Mouse (Mus musculus): ENCODE measurements at regions not wholly inside any gene's neighbourhood (a gene's known extent, or its start where the extent isn't known, plus 50 kb on each side); places are given as distances from the start of the nearest gene placed in this dataset.

DNA sequence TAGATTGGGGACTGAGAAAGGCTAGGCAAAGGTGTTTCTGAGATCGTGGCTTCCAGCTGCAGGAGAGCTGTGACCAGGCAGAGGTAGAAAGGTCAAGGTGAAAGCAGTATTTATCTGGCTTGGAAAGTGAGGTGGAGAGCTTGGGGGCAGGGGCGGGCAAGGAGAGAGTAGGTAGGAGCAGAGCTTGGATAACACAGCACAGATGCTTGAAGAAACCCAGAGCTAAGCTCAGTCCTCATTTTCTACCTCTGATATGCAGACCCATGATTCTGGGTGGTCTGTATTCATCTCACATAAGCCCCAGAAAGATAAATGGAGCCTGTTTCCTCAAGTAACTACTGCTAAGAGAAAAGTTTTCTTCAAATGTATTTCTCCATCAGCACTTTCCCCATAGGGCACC is 375.3 kb downstream of the Mllt3 start:
- 0 out of 2 replicates have a peak, but pooled peaks cover 3% of the 10 kb centered on the region for H3K4me1 ChIP-seq (ENCODE audit: control insufficient read depth, insufficient read depth, low read length)
- WGBS = 46% methylated on average over 2 of the region's 2 CpGs
- H3K4me2 ChIP-seq (ENCODE audit: low read depth) = no peak overlapping the region
- no peak overlapping the region for H3K4me3 ChIP-seq (ENCODE audit: low read depth, low read length)
- no peak for ATAC-seq (ENCODE audit: insufficient read depth, low FRiP score, low TSS enrichment)
- H3K27ac ChIP-seq (ENCODE audit: low read depth, low read length) = no peak overlapping the region
- H3K36me3 ChIP-seq (ENCODE audit: control insufficient read depth, insufficient read depth, low read length) = no peaks in the 10 kb centered on the region
- no peak overlapping the region for H3K9ac ChIP-seq (ENCODE audit: low read length)
- H3K9me3 ChIP-seq (ENCODE audit: control insufficient read depth, low read length) = no peaks in the 10 kb centered on the region
- no peaks in the 10 kb centered on the region for H3K27me3 ChIP-seq (ENCODE audit: control insufficient read depth, insufficient read depth, low read length)
- no peak for DNase-seq (ENCODE audit: low spot score)

DNA sequence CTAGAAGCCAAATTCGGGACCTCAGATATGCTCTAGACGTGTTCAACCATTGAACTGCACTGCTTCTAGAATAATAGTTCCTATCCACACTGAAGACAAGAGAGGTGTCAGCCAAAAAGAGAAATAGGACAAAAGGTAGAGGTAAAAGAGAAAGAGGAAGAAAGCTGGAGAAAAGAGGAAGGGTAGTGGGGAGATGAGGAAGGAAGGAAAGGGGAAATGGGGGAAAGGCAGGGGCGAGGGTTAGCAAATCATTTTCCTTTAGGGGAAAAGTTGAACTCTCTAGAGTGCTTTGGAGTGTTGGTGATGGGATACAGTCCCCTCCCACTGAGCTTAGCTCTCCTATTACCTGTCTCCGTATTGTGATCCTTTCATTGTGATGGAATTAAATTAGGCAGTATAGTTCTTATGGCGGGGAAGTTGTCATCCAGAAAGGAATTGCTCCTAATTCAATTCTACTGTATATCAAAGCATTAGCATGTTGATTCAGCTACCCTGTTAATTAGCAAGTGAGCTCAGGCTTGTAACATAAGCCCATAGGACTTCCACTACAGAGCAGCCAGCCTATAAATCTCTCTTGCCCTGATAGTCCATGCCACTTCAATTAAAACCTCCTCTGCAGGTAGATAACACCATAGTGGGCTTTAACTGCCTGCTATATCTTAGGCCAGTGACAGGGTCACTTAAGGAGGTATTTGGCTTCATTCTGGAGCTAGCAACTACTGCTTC is 379.6 kb downstream of the Mllt3 start:
- Histone ChIP-seq H3K27me3 (ENCODE audit: control insufficient read depth, insufficient read depth, low read length) (no peaks in the 10 kb centered on the region), H3K4me3 (ENCODE audit: low read depth, low read length) (no peak overlapping the region), H3K9me3 (ENCODE audit: control insufficient read depth, low read length) (no peaks in the 10 kb centered on the region), H3K4me1 (ENCODE audit: control insufficient read depth, insufficient read depth, low read length) (peaks cover 11% of the 10 kb centered on the region), H3K27ac (ENCODE audit: low read depth, low read length) (no peak overlapping the region), H3K4me2 (ENCODE audit: low read depth) (no peak overlapping the region), H3K9ac (ENCODE audit: low read length) (no peak overlapping the region), H3K36me3 (ENCODE audit: control insufficient read depth, insufficient read depth, low read length) (no peaks in the 10 kb centered on the region)
- 66% methylated on average over 5 of the region's 5 CpGs for WGBS
- DNase-seq (ENCODE audit: low spot score) (no peak), ATAC-seq (ENCODE audit: insufficient read depth, low FRiP score, low TSS enrichment) (no peak)

DNA sequence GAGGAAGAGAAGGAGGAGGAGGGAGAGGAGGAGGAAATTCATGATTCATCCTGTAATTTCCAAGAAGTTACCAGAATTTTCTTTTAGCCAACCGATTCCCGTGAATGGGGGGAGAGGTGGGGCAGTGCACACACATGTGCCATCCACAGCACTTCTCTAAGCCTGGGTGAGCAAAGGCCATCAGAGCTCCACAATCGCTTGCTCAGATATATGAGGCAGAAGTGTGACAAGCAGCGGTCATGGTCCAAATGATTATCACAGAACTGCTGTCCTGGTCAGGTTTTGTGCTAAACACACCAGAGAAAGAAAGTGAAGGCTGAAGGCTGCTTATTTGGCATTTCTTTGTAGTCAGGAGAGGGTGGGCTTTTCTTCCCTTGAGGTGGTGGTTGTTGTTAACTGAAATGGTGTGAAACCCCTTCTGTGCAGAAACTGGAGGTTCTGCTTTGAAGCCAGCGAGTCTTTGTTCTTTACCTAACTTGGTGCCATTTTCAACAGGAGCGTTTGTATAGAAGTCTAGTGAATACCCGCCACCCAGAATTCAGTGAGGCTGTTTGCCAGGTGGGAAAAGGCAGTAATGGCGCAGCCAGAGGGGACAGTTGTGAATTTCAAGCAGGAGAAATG is 380.7 kb downstream of the Mllt3 start:
- Histone ChIP-seq H3K9me3 (ENCODE audit: control insufficient read depth, low read length) (no peaks in the 10 kb centered on the region), H3K27ac (ENCODE audit: low read depth, low read length) (no peak overlapping the region), H3K4me3 (ENCODE audit: low read depth, low read length) (no peak overlapping the region), H3K9ac (ENCODE audit: low read length) (no peak overlapping the region), H3K36me3 (ENCODE audit: control insufficient read depth, insufficient read depth, low read length) (no peaks in the 10 kb centered on the region), H3K27me3 (ENCODE audit: control insufficient read depth, insufficient read depth, low read length) (no peaks in the 10 kb centered on the region), H3K4me2 (ENCODE audit: low read depth) (no peak overlapping the region), H3K4me1 (ENCODE audit: control insufficient read depth, insufficient read depth, low read length) (peaks cover 15% of the 10 kb centered on the region)
- ATAC-seq (ENCODE audit: insufficient read depth, low FRiP score, low TSS enrichment) = no peak
- DNase-seq (ENCODE audit: low spot score) = no peak
- WGBS = 40% methylated on average over 8 of the region's 8 CpGs

DNA sequence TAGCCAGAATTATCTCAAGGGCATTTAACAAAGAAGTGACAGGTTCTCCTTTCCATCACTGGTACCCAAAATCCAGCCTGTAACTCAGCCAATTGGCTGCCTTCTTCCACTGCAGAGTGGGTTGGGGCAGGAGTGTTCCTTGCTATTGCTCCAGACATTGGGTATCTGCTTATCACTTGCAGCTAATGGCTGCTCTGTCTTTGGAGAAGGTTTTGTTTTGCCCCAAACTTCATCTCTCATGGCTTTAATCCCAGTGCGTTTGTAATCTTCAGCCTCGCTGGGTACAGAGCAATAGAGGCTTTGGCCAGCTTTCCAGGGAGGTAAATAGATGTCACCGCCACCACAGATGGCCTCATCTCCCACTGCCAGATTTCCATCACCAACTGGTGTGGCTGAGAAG is 381.9 kb downstream of the Mllt3 start:
- Histone ChIP-seq H3K9me3 (ENCODE audit: control insufficient read depth, low read length) (no peaks in the 10 kb centered on the region), H3K4me3 (ENCODE audit: low read depth, low read length) (no peak overlapping the region), H3K4me2 (ENCODE audit: low read depth) (no peak overlapping the region), H3K27ac (ENCODE audit: low read depth, low read length) (no peak overlapping the region), H3K27me3 (ENCODE audit: control insufficient read depth, insufficient read depth, low read length) (no peaks in the 10 kb centered on the region), H3K36me3 (ENCODE audit: control insufficient read depth, insufficient read depth, low read length) (no peaks in the 10 kb centered on the region), H3K9ac (ENCODE audit: low read length) (no peak overlapping the region), H3K4me1 (ENCODE audit: control insufficient read depth, insufficient read depth, low read length) (peaks cover 15% of the 10 kb centered on the region)
- ATAC-seq (ENCODE audit: insufficient read depth, low FRiP score, low TSS enrichment) (no peak), DNase-seq (ENCODE audit: low spot score) (no peak)
- 53% methylated on average over 3 of the region's 3 CpGs for WGBS

DNA sequence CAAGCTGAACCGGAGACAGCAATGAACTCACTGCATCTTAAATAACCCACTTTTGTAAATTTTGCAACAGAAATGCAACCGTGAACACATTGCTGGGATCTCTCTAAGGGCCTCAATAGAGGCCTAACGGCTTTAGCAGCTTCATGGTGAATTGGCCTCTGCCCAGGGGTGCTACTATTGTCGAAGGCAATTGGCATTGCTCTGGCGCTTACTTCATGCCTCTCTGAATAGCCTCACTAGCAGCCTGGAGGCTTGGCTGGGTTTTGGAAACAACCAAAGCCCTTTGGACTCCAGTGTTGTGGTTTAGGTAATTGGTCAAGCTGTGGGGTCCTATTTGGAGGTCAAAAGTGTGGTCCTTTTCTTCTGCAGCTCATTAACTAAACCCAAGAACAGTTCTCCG is 382.3 kb downstream of the Mllt3 start:
- H3K9ac ChIP-seq (ENCODE audit: low read length) = no peak overlapping the region
- H3K36me3 ChIP-seq (ENCODE audit: control insufficient read depth, insufficient read depth, low read length) = no peaks in the 10 kb centered on the region
- DNase-seq (ENCODE audit: low spot score) (peak; percentile 31), ATAC-seq (ENCODE audit: insufficient read depth, low FRiP score, low TSS enrichment) (peak; percentile 39; the same call in 1 of the 2 replicates)
- WGBS = 19% methylated on average over 6 of the region's 6 CpGs
- H3K27me3 ChIP-seq (ENCODE audit: control insufficient read depth, insufficient read depth, low read length) = no peaks in the 10 kb centered on the region
- no peak overlapping the region for H3K4me3 ChIP-seq (ENCODE audit: low read depth, low read length)
- no peaks in the 10 kb centered on the region for H3K9me3 ChIP-seq (ENCODE audit: control insufficient read depth, low read length)
- H3K4me2 ChIP-seq (ENCODE audit: low read depth) = no peak overlapping the region
- no peak overlapping the region for H3K27ac ChIP-seq (ENCODE audit: low read depth, low read length)
- peaks cover 15% of the 10 kb centered on the region for H3K4me1 ChIP-seq (ENCODE audit: control insufficient read depth, insufficient read depth, low read length)

DNA sequence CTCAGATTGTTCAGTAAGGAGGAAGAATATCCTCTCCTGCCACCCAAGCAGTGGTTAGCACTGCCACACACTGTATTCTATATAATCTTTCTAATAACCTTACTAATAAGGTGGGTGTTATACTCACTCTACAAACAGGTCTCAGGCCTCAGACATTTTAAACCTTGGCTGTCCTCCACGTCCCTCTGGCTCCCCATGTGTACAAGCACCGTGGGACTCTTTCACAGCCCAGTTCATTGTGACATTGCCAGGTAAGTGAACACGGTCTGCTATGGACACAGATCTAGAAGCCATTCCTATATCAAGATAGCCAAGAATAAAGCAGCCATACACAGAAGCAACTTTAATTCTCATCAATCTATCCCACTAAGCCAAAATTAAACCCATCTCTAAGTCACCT is 382.8 kb downstream of the Mllt3 start:
- H3K9me3 ChIP-seq (ENCODE audit: control insufficient read depth, low read length) = no peaks in the 10 kb centered on the region
- H3K9ac ChIP-seq (ENCODE audit: low read length) = no peak overlapping the region
- ATAC-seq (ENCODE audit: insufficient read depth, low FRiP score, low TSS enrichment) (no peak), DNase-seq (ENCODE audit: low spot score) (no peak)
- H3K36me3 ChIP-seq (ENCODE audit: control insufficient read depth, insufficient read depth, low read length) = no peaks in the 10 kb centered on the region
- H3K27me3 ChIP-seq (ENCODE audit: control insufficient read depth, insufficient read depth, low read length) = no peaks in the 10 kb centered on the region
- H3K4me3 ChIP-seq (ENCODE audit: low read depth, low read length) = no peak overlapping the region
- no peak overlapping the region for H3K27ac ChIP-seq (ENCODE audit: low read depth, low read length)
- peaks cover 15% of the 10 kb centered on the region for H3K4me1 ChIP-seq (ENCODE audit: control insufficient read depth, insufficient read depth, low read length)
- H3K4me2 ChIP-seq (ENCODE audit: low read depth) = no peak overlapping the region
- 51% methylated on average over 3 of the region's 3 CpGs for WGBS

DNA sequence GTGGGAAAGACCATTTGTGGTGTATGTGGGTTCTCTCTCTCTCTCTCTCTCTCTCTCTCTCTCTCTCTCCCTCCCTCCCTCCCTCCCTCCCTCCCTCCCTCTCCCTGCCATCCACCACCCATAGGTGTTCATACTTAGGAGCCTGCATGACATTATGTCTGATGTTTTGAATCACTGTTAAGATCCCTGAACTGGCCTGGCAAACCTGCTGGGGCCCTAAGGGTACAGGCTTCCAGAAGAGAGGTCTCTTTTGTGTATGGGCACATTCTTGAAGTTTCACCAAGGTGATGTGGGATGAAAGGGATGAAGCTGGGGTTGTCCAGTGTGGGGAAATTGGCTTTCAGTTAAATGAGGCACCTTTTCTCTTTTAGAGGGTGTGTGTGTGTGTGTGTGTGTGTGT is 384.2 kb downstream of the Mllt3 start:
- peaks cover 15% of the 10 kb centered on the region for H3K4me1 ChIP-seq (ENCODE audit: control insufficient read depth, insufficient read depth, low read length)
- no peak for DNase-seq (ENCODE audit: low spot score)
- no peaks in the 10 kb centered on the region for H3K9me3 ChIP-seq (ENCODE audit: control insufficient read depth, low read length)
- no peak overlapping the region for H3K4me3 ChIP-seq (ENCODE audit: low read depth, low read length)
- peak overlapping the region; percentile 58; the same call in 1 of the 2 replicates for H3K27ac ChIP-seq (ENCODE audit: low read depth, low read length)
- H3K36me3 ChIP-seq (ENCODE audit: control insufficient read depth, insufficient read depth, low read length) = no peaks in the 10 kb centered on the region
- H3K4me2 ChIP-seq (ENCODE audit: low read depth) = no peak overlapping the region; the same call in 1 of the 2 replicates
- H3K9ac ChIP-seq (ENCODE audit: low read length) = no peak overlapping the region
- ATAC-seq (ENCODE audit: insufficient read depth, low FRiP score, low TSS enrichment) = peak; percentile 42; the same call in 1 of the 2 replicates
- H3K27me3 ChIP-seq (ENCODE audit: control insufficient read depth, insufficient read depth, low read length) = no peaks in the 10 kb centered on the region

DNA sequence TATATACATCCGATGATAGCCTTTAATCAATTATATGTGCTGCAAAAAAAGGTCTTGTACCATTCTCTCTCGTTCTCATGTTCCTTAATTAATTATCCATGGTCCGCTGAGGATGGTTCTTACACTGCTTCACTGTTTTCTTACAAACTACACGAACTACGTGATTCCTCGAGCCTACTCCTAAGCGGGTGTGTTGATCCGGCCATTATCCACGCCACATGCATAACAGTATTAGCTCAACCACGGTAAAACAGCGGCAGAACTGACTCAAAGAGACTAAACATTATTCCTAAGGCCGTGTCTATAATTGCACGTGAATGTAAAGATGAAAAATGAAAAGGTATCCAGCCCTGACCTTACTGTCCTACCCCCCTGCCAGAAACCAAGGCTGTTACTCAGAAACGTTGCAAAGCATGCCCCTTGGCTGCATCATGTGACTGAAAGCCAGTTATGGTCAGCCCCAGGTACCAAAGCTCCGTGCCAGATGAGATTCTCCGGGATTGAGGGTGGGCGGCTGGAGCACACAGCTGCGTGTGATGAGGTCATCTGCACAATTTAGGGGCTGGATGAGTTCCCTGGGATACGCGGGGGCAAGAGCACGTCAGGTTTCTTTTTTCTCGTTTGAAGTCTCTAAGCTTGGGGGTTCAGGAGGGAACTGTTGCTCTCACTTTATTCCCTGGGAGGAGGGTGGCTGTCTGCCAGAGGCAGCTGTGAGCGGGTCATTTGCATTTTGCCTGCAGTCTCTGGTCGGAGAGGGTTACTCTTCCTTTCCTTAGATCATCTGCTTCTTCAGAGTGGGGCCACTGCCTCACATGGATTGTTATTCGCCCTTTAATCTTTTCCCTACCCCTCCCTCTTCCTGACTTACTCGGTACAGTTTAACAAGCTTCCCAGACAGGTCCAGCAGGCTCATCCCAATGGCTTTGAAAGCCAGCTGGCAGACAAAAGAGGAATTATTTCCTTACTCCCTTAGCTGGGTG is 384.9 kb downstream of the Mllt3 start:
- Histone ChIP-seq H3K27ac (ENCODE audit: low read depth, low read length) (peak overlapping the region; percentile 58; the same call in 1 of the 2 replicates), H3K9me3 (ENCODE audit: control insufficient read depth, low read length) (no peaks in the 10 kb centered on the region), H3K4me2 (ENCODE audit: low read depth) (peak overlapping the region; percentile 56), H3K4me1 (ENCODE audit: control insufficient read depth, insufficient read depth, low read length) (peaks cover 15% of the 10 kb centered on the region), H3K27me3 (ENCODE audit: control insufficient read depth, insufficient read depth, low read length) (no peaks in the 10 kb centered on the region), H3K4me3 (ENCODE audit: low read depth, low read length) (peak overlapping the region; percentile 23), H3K9ac (ENCODE audit: low read length) (peak overlapping the region; percentile 39; the same call in 1 of the 2 replicates), H3K36me3 (ENCODE audit: control insufficient read depth, insufficient read depth, low read length) (no peaks in the 10 kb centered on the region)
- ATAC-seq (ENCODE audit: insufficient read depth, low FRiP score, low TSS enrichment) = peak; percentile 74
- DNase-seq (ENCODE audit: low spot score) = peak; percentile 72
- 6% methylated on average over 26 of the region's 26 CpGs for WGBS

Measured in neural tube, embryonic 11.5 days (tissue).